Mouse (Mus musculus) granulocyte monocyte progenitor cell, adult 5-6 weeks (primary cell): ENCODE results near the gene Mtmr14. TPM values are rescaled to one million over a fixed set of nuclear protein-coding genes. Genes with fewer than 3 reads are reported as not detected.

Experiments used
- ATAC-seq: replicated peaks from 2 replicates; pipeline ENCODE4 v1.8.0; 2016; ENCODE audit warnings: mild to moderate bottlenecking, moderate TSS enrichment, inconsistent platforms; ENCODE audit not compliant: poor library complexity, severe bottlenecking
- total RNA-seq, 2 experiments: library from RNA; stranded (forward) in 1 of 2; stranded (reverse) in 1 of 2; fragments of 200-712, 200-1000 nt in 1 of 2; fragments of >200 nt in 1 of 2; fragmentation: Nextera tagmentation in 1 of 2; gene quantifications; 2 replicates each; pipeline ENCODE4 v1.2.3; 2014 to 2017

Mtmr14 gene
- 32.4 and 37.6 TPM in 2 replicates for total RNA-seq (2014; fragmentation: Nextera tagmentation)
- total RNA-seq (2017): 31.0 and 40.9 TPM in 2 replicates

DNA sequence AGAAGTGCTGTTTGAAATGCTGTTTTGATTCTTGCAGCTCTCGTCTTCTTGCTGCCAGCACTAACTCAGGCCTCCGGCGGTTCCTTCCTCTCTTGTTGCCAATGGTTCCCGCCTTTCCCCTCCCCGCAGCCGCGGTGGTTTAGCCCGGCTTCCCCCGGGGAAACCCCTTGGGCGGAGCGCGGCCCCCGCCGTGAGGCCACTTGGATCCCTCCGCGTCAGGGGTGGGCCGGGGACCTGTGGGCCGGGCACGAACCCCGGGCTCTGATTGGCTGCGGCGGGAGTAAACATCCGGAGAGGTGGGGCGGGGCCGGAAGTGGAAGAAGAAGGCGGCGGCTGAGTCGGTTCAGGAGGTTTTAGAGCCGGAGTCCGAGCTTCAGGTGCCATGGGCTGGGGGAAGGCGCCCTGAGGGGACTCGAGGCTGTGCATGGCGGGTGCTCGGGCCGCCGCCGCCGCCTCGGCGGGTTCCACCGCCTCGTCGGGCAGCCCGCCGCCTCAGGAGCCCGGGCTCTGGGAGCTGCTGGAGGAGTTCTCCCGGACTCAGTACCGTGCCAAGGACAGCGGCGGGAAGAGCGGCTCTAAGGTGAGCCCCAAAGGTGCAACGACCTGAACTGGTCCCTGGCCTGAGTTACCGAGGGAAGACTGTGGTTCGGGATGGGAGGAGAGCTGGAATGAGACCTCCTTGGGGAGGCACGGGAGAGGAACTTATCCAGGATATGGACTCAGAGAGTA, at the start of gene Mtmr14:
Mtmr14 (plus strand) TSS at position 302 of the 729 bp plus-strand sequence.
- ATAC-seq: peak; percentile 96

DNA sequence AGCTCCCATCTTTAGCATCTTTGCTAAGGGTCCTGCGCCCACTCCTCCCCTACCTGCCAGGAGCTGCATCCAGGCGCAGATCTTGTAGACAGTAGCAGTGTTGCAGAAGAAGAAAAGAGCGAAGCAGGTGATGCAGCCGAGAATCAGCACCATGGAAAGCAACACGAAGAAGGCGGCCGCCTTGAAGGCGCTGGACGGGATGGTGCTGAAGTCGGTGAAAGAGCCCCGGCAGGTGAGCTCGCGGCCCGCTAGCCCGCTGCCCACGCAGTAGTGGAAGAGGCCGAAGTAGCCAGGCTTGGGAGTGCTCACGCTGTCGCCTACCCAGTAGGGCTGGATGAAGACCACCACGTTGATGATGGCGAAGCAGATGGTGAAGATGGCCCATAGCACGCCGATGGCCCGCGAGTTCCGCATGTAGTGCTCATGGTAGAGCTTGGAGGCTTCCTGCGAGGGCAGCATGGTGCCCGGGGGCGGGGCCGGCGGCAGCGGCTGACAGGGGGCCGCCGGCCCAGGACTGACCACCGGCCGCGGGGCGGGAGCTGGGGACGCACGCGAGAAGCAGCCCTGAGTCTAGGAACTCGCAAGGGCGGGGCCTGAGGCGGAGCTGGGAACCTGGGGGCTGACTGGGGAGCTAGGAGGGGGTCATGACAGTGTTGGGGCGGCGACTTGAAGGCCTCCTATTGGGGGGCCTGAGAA, 43.7 kb upstream of the Mtmr14 start:
- ATAC-seq: peak; percentile 69

- no peak for ATAC-seq
These were observed 43.2 kb upstream of the Mtmr14 start for GRCm38 (mm10) chr6:113194517-113194840.

DNA sequence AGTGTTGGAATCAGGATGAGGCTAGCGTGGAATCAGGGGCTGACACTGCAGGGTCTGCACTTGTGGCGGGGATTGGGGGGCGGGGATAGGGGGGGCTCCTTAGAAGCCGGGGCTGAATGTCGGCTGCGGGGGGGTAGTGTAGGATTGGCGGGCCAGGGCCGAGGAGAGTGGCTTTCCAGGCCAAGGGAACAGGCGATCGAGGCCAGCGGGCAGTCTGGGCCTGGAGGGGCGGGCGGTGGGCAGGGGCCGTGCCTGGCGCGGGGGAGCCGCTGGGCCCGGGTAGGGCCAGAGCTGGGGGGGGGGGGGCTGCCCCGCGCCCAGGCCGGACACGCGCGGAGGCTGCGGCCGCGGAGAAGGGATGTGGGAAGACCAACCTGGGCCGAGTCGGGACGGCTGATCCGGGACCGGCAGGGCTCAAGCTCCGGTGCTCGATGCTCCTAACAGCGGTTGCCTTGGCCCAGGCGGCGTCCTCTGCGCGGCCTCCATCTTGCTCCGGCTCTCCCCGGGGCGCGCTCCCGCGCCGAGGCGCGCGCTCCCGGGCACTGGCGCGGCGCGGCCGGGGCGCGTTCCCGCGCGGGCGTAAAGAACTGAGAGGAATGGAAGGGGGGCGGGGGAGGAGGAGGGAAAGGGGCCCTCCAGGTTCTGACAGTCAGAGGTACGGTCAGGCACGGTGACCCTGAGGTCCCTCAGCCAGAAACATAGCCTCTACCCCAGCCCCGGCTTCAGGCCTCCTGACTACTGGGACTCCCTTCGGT, 42.6 kb upstream of the Mtmr14 start, which contains the start of gene Lhfpl4:
Lhfpl4 (minus strand) TSS at position 544 of the 755 bp plus-strand sequence.
- ATAC-seq: no peak; the same call in 1 of the 2 replicates

DNA sequence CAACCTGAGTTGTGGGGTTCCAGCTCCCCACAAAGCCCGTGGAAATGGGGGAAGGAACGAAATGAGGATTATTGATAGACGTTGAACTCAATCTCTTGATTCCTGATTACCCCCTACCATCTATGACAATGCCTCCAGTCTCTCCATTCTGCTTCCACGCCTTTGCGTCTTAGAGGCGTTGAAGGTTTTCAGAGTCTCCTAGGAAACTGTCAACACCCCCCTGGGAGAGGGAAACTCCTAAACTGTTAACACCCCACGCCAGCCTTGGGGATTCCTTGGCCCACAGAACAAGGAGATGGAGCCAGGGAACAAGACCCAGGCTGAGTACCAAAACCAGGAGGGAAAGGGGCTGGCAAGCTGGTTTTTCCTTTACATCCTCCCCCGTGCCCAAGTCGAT, 42.0 kb upstream of the Mtmr14 start:
- no peak for ATAC-seq

DNA sequence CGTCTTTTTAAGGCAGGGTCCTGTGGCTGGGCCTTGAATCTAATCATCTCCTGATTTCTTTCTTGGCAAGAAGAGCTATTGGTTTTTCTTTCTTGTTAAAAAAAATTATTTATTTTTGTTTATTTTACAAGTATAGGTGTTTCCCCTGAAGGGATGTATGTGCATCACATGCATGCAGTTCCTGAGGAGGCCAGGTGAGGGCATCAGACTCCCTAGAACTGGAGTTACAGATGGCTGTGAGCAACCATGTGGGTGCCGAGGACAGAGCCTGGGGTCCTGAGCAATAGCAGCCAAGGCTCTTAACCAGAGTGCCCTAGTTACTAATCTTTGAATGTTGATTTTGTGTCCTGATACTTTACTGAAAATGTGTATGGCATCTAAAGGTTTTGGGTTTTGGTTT, 21.4 kb upstream of the Mtmr14 start:
- ATAC-seq: no peak

GRCm38 (mm10) chr6:113225798-113226197, 11.8 kb upstream of the Mtmr14 start:
- ATAC-seq: peak; percentile 95

- peak; percentile 73 for ATAC-seq
These were observed 10.9 kb upstream of the Mtmr14 start for GRCm38 (mm10) chr6:113226705-113227104.

GRCm38 (mm10) chr6:113235141-113235540, 2.5 kb upstream of the Mtmr14 start:
- no peak for ATAC-seq

DNA sequence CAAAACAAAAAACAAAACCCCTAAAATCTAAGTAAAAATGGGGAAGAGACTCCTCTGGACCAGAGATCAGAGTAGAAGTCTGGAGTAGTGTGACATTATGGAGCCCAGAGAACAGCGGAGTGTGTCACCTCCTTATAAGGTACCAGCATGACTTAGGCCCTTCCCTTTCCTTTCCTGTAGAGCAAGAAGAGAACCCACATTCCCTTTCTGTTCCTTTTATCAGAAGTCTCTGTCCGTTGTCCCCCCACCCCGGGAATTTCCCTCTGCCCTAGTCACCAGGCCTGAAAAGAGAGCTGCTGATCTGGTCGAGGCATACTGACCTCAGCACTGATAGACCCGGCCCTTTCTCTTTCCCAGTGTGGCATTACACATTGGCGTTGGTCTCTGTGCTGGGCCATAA, 799 bp downstream of the Mtmr14 start:
- ATAC-seq: peak; percentile 76

- ATAC-seq: no peak
These were observed 5.1 kb downstream of the Mtmr14 start for GRCm38 (mm10) chr6:113242753-113243152.

DNA sequence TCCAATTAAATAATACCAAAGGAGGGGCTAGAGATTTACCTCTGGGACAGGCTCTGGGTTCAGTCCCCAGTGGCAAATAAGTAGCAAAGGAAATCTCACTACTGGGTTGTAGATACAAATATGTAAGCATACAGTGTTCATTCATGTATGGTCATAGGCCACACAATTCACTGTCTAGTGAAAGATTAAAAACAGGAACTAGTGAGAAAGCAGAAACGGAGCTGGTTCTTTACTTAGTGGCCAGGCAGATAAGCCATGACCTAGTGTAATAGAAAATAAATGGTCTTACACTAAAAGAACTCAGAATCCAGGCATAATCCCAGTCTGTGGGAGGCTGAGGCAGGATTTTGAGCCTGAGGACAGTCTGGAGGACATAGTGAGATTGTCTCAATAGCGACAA, 7.9 kb downstream of the Mtmr14 start:
- peak; percentile 84 for ATAC-seq

GRCm38 (mm10) chr6:113250786-113251185, 13.1 kb downstream of the Mtmr14 start:
- ATAC-seq: peak; percentile 64

DNA sequence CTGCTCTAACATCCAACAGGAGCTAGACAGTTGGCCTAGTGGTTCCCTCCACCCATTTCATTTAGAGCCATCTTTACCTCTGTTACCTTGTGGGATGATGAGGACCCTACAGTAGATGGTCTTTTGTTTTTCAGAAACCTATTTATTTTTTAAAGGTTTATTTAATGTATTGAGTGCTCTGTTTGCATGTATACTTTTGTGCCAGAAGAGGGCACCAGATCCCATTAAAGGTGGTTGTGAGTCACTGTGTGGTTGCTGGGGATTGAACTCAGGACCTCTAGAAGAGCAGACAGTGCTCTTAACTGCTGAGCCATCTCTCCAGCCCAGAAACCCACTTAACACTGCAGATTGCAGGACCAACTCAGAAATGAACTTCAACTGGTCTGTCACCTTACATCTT, 14.3 kb downstream of the Mtmr14 start:
- no peak for ATAC-seq

- peak; percentile 46 for ATAC-seq
These were observed 17.3 kb downstream of the Mtmr14 start for GRCm38 (mm10) chr6:113254899-113255298.

DNA sequence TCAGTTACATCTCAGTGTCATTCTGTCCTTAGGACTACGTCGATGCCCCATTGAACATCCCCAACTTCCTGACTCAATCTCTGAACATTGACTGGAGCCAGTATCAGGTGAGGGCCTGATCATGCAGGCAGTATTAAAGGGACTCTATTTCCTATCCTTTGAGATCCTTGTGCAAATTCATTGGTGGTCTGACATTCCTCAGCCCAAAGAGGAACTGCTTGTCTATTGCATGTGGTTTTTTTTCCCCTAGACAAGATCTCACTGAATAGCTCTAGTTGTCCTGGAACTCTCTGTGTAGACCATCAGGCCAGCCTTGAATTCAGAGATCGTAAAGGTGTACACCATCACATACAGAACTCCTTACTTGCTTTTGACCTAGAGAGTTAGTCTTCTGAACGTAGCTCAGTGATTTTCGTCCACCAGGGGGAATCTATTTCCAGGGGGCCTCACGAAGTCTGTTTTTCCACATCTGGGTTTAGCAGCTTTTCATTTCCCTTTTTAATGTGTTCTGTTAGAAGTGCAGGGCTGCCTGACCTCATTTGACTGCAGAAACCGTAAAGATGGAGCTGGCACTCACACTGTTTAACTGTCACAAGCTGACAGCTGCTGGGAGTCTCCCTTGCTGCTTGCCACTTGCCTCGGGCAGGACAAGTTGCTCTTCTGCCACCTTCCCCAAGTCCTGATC, 23.7 kb downstream of the Mtmr14 start:
- peak; percentile 75 for ATAC-seq

DNA sequence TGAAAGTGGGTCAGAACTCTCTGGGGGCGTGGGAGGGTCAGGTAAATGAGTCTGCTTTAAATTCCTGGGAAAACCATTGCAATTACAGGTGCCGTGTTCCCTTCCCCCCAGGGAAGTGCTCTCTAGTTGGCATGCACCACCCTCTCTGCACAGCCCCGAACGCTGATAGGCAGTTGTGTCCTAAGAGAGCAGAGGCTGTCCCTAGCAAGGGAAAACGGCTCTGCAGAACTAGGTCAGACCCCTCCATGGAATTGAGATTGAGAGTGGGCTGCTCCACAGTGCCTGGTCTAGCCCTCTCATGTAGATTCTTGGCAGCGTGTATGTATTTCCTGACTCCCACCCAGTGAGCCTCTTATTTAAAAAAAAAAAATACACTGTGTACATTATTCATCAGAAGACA, 25.9 kb downstream of the Mtmr14 start:
- no peak for ATAC-seq

GRCm38 (mm10) chr6:113264429-113264828, 26.8 kb downstream of the Mtmr14 start:
- no peak for ATAC-seq

- ATAC-seq: no peak
These were observed 29.5 kb downstream of the Mtmr14 start for GRCm38 (mm10) chr6:113266996-113267655.

GRCm38 (mm10) chr6:113267988-113268387, 30.3 kb downstream of the Mtmr14 start:
- no peak for ATAC-seq
